Comparison of ENCODE assay signal across 8 mouse cellular contexts in genomic region chr6:29917947-29918346, GRCm38 (mm10). TPM values are rescaled to one million over a fixed set of nuclear protein-coding genes. Genes with fewer than 3 reads are reported as not detected.
DNase-seq lines count a peak whose midpoint lies in the region; ATAC-seq and TF ChIP-seq lines count a peak whose summit lies in the region.

No protein-coding gene starts in this region.

- 0 out of 2 replicates have a peak, but pooled peaks cover 5% of the 10 kb centered on the region for H3K27me3 ChIP-seq in hindbrain, postnatal 0 days (ENCODE audit: insufficient read depth, low read length)
- peaks cover 14% of the 10 kb centered on the region for H3K27me3 ChIP-seq in midbrain, embryonic 14.5 days (ENCODE audit: control insufficient read depth, insufficient read depth, low read length)

- no peak for TF ChIP-seq CTCF in gastrocnemius, adult 2 months (IDR thresholded peaks at IDR 0.05)
- no peak for TF ChIP-seq CTCF in cortical plate, adult 2 months (IDR thresholded peaks at IDR 0.05; ENCODE audit: extremely low read depth, insufficient read depth, low read length)
- TF ChIP-seq CTCF in hindbrain, postnatal 0 days (IDR thresholded peaks at IDR 0.05; ENCODE audit: low read depth) = no peak

- no peaks in the 10 kb centered on the region for H3K9me3 ChIP-seq in hindbrain, postnatal 0 days (ENCODE audit: low read length)
- no peaks in the 10 kb centered on the region for H3K9me3 ChIP-seq in midbrain, embryonic 14.5 days (ENCODE audit: control insufficient read depth, low read length)

- no peak overlapping the region for H3K27ac ChIP-seq in gastrocnemius, adult 2 months
- no peak overlapping the region for H3K27ac ChIP-seq in cortical plate, adult 2 months (ENCODE audit: insufficient read depth, low read length)
- no peak overlapping the region for H3K27ac ChIP-seq in hindbrain, postnatal 0 days
- H3K27ac ChIP-seq in midbrain, embryonic 14.5 days (replicated peaks; ENCODE audit: low read depth, low read length) = no peak overlapping the region

- no peak for TF ChIP-seq POLR2A in cortical plate, adult 2 months (IDR thresholded peaks at IDR 0.05; ENCODE audit: extremely low read depth, insufficient read depth, low read length)

- 48% methylated on average over 4 of the region's 4 CpGs for WGBS in hindbrain, postnatal 0 days
- WGBS in midbrain, embryonic 14.5 days = 35% methylated on average over 4 of the region's 4 CpGs

- peak overlapping the region; percentile 88 for H3K4me3 ChIP-seq in gastrocnemius, adult 2 months
- H3K4me3 ChIP-seq in cortical plate, adult 2 months (ENCODE audit: insufficient read depth, low read length) = peak overlapping the region; percentile 51; the same call in 1 of the 2 replicates
- H3K4me3 ChIP-seq in hindbrain, postnatal 0 days (ENCODE audit: low read length) = peak overlapping the region; percentile 86
- peak overlapping the region; percentile 74; the same call in 1 of the 2 replicates for H3K4me3 ChIP-seq in midbrain, embryonic 14.5 days (replicated peaks; ENCODE audit: low read depth, low read length)

- peak overlapping the region; percentile 89 for H3K4me2 ChIP-seq in hindbrain, postnatal 0 days (ENCODE audit: low read depth, low read length)
- peak overlapping the region; percentile 90 for H3K4me2 ChIP-seq in midbrain, embryonic 14.5 days (ENCODE audit: low read length)

- no peaks in the 10 kb centered on the region for H3K36me3 ChIP-seq in hindbrain, postnatal 0 days (ENCODE audit: insufficient read depth, low read length)
- no peaks in the 10 kb centered on the region for H3K36me3 ChIP-seq in midbrain, embryonic 14.5 days (ENCODE audit: control insufficient read depth, insufficient read depth, low read length)

- no peak for DNase-seq in gastrocnemius, adult 2 months
- no peak for DNase-seq in gastrocnemius, postnatal 4 days (ENCODE audit: low spot score in 2 of 2)
- DNase-seq in hindbrain, postnatal 0 days (ENCODE audit: low spot score) = no peak
- DNase-seq in midbrain, embryonic 14.5 days = peak; percentile 15
- DNase-seq in adrenal gland, adult 8-10 months = no peak
- DNase-seq in gastrocnemius, postnatal 10 days = no peak
- no peak for DNase-seq in frontal cortex, postnatal 25 days (ENCODE audit: low spot score in 2 of 2)

- peak overlapping the region; percentile 80 for H3K9ac ChIP-seq in hindbrain, postnatal 0 days (replicated peaks; ENCODE audit: low read length)
- H3K9ac ChIP-seq in midbrain, embryonic 14.5 days (replicated peaks; ENCODE audit: low read length) = 0 out of 2 replicates have a peak overlapping the region, but pooled peaks have one; percentile 60

- no peaks in the 10 kb centered on the region for H3K4me1 ChIP-seq in cortical plate, adult 2 months (ENCODE audit: control insufficient read depth, insufficient read depth, low read length)
- peaks cover 3% of the 10 kb centered on the region; the same call in 1 of the 2 replicates for H3K4me1 ChIP-seq in hindbrain, postnatal 0 days (ENCODE audit: insufficient read depth, low read length)
- H3K4me1 ChIP-seq in midbrain, embryonic 14.5 days (ENCODE audit: control insufficient read depth, insufficient read depth, low read length) = no peaks in the 10 kb centered on the region

- intact Hi-C loops in gastrocnemius, adult 2 months (cut with DNase I) = loop anchor here (10.0 kb wide), 1 partner anchor 437 kb away; no protein-coding TSS in a partner anchor

- ATAC-seq in hindbrain, postnatal 0 days = no peak
- no peak for ATAC-seq in midbrain, embryonic 14.5 days (ENCODE audit: low FRiP score, low TSS enrichment)

RNA-seq across cellular contexts. Expression of gene Strip2, which starts 1.1 kb away (rescaled TPM):
- under 1 TPM; 0.78 to 0.87 TPM for total RNA-seq in gastrocnemius, adult 2 months (2021)
- total RNA-seq in gastrocnemius, postnatal 4 days (2021) = 10 to 100 TPM; 10.3 to 10.9 TPM
- polyA plus RNA-seq in cortical plate, adult 2 months (2012; rRNA removed) = 12.4 and 15.2 TPM in 2 replicates
- 22.6 and 23.2 TPM in 2 replicates for total RNA-seq in hindbrain, postnatal 0 days (2014; rRNA removed)
- 10.8 and 11.6 TPM in 2 replicates for polyA plus RNA-seq in hindbrain, postnatal 0 days (2015; fragmentation: Nextera tagmentation; extraction: Ambion mirVana)
- 2.8 and 2.9 TPM in 2 replicates for polyA plus RNA-seq in midbrain, embryonic 14.5 days (2014; fragmentation: Nextera tagmentation; extraction: Ambion mirVana)
- total RNA-seq in adrenal gland, adult 8-10 months (2022) = 1 to 10 TPM; 1.2 to 2.0 (median 1.7) TPM
- 1 to 10 TPM; 5.3 to 5.5 TPM for total RNA-seq in gastrocnemius, postnatal 10 days (2021)
